Mouse (Mus musculus) embryo, embryonic 10 days (tissue): Measurements from ENCODE around the gene 1700029I15Rik.

ENCODE experiments used
- DNase-seq: peaks from one replicate; pipeline ENCODE4 v3.0.0-alpha.2; 2015; ENCODE audit warnings: low spot score

Gene 1700029I15Rik

DNA sequence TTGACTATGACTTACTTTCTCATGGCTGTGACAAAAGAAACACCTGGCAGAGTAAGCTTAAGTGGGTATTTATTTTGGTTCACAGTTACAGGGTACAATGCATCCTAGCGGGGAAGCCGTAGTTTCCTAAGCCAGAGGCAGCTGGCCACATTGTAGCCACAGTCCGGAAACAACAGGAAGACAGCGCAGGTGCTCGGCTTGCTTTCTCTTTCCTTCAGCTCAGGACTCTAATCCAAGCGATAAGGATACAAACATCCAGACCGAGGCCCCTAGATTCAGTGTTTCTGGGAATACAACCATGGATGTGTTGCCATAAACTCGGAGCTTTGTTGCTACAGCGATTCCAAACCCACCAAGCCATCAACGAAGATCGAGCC is 8.9 kb upstream of the 1700029I15Rik start:
- no peak for DNase-seq

DNA sequence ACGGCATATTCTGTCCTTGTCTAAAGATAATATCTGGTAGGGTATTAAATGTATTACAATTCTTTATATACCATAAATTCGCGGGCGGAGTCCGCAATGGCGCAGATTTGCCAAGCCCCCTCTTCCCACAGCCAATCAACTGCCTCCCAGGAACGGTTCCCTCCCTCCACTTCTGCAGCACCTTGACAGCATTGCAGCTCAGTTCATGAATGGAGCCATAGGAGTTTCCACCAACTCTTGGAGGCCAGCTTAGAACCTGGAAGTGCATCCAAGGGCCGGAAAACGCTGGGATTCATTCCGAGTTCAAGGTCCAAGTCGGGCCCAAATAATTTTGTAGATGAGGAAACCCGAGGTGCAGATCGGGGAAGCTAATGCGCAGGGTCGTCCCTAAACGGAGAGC is 7.8 kb upstream of the 1700029I15Rik start, which contains the start of the genes Pex16 and Large2:
TSS of gene Pex16 (plus strand) at position 163 of the 400 bp plus-strand sequence.
TSS of gene Large2 (minus strand) at position 356 of the 400 bp plus-strand sequence.
- DNase-seq, result peak; percentile 72

DNA sequence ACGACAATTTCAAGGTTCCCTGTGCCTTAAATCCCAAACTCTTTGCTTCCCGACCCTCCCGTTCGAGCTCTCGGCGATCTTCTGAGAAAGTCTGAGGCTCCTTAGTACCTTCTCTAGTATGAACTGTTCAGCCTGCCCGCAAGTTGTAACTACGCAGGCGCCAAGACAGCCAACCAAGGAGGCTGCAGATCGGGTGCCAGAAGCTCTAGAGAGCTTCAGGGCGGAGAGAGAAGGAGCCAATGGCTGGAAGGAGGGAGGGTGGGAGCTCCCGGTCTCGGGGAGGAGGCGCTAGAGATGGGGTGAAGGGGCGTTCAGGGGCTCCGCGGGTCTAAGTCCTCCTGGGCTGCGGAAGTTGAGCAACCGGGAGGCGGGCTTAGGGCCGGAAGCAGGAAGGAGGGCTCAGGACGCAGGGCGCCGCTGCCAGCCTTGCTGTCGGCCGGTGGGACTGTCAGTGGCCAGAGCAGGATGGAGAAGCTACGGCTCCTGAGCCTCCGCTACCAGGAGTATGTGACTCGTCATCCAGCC is 7.2 kb upstream of the 1700029I15Rik start:
- DNase-seq, result peak; percentile 95

DNA sequence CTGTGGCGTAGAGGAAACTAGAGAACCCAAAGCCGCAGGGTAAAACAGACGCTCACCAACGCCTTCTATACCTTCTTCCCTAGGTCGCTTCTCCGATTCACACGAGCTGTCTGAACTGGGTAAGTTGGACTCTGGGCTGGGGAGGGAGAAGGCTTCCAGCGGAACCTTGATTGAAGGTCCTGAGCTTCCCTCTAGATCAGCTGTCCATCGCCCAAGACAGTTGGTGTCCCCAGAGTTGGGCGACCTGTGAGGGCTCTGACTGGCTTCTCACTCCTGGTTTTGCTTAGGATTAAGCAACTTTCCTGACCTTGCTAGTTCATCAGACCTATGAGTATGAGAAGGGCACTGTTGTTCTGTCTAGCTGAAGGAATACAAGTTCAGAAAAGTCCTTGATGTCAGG is 6.5 kb upstream of the 1700029I15Rik start:
- no peak for DNase-seq

DNA sequence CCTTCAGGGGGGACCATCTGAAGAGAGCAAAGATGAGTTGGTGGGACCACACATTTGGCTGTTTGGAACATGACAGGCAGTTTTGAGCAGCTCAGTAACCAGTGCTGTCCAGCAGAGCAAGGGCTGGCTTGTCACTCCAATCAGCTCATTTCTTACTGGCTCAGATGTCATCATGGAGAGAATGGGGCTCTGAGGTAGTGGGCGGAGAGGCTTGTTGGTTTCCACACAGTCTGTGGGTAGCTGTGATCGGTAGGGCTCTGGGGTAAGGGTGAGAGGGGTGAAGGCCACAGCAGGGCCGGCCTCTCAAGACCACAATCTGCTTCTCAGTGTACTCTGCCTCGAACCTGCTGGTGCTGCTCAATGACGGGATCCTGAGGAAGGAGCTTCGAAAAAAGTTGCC is 6.0 kb upstream of the 1700029I15Rik start:
- DNase-seq, result no peak

DNA sequence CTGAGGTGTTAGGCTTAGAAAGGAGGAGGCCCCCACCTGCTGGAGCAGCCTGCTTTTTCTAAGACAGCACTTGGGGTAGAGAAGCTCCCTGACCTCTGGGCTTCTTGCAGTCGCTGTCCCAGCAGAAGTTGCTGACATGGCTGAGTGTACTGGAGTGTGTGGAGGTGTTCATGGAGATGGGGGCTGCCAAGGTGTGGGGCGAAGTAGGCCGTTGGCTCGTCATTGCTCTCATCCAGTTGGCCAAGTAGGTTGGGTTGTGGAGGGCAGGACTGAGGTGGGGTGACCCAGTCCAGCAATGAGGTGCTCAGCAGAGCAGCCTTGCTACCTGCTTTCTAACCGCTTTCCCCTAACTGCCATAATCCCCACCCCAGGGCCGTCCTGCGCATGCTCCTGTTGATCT is 5.0 kb upstream of the 1700029I15Rik start:
- no peak for DNase-seq

DNA sequence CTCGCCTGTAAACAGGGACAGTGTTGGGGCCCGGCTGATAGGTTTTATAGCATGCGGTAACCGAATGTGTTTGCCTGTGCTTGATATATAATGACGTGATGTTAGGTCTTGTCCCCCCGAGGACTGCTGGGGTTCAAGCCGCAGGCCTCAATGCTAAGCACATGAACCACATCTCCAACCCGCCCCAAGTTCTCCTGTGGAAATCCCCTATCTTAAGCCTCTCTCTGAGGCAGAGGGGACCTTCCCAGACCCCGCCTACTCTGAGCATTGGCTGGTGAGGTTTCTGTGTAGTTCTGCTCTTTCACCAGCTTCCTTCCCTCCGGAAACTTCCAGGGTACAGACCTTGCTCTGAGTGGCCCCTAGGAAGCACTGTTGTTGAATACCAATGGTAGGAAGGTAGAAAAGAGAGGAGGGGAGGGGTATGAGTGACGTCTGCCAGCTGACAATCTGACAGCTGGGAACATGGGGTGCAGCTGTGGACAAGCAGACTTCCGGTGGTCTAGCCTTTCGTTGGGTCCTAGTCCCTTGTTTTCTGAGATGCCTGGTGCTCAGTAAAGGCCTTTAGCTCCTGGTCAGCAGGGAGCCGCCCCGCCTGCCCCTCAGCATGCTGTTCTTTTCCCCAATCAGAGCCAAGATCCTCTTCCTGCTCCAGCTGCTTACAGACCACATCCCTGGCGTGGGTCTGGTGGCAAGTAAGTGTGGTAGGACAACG is 2.4 kb upstream of the 1700029I15Rik start:
- DNase-seq, result no peak

DNA sequence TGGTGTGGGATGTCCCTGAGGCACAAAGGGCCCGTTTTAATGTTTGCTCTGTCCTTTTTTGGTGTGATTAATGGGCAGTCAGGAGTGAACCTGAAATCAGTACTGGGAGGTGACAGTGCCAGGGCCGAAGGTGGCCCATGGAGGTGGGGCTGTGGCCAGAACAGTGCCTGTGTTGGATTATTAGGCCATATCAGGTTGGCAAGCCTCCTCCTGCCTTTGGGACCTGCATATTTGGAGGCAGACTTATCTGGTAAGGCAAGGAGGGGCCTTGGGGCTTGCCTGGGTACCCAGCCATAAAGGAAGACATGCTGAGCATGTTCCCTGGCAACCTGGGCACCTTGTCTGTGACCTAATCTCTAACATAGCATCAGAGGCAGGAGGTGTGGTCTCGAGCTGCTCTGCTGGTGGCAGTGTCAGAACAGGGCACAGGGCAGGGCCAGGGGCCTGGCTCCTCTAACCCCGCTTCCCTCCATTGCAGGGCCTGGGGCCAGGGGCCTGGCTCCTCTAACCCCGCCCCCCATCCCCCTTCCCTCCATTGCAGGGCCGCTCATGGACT is 1.8 kb upstream of the 1700029I15Rik start:
- DNase-seq, result no peak

DNA sequence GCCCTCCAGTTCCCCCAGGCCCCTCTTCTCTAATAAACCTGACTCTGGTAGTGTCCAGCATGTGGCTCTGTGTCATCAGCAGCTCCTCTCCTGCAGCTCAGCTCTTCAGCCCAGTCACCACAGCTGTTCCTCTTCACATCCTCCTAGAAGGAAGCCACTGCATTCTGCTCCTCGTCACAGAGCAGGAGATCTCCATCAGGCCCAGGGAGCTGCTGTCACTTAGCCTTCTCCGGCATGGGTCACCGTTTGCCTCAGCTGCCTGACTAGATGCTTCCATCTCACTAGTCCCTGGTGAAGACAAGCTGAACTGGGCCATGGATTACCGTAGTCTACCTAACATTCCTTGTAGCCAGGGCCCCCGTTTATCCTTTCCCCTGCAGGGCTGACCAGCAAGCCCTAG is 1.2 kb upstream of the 1700029I15Rik start:
- DNase-seq, result no peak

DNA sequence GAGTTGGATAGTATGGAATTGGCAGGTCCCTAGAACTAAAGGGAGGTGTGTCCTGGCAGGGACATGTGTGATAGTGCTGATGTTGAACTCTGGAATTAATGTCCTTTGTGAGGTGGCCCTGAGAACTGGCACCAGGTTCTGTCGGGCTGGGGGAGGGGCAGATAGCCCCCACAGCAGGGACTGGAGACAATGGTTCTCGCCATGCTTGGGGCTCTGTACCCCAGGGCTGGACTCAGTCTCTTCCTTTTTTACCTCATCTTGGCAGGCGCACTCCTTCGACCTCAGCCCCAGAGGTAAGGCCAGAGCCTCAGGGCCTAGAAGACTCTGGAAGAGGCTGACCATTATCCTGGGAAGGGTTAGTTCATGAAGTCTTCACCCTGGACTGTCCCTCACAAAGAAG is 421 bp downstream of the 1700029I15Rik start:
- no peak for DNase-seq

DNA sequence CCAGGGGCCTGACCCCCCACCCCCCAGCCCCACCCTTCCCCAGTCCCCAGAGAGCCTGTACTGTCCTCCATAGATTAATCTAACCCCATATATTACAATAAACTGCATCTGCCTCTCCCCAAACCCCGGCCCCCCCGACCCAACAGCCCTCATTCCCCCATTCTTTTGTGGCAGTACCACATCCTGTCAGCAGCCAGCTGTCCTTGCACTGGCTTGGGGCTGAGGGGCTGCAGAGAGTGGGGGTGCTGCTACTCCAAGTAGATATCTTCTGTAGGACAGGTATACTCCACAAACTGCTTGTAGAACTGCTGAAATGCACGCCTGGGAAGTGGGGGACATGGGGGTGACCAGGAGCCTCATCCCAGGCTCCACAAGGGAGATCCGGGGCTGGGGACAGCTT is 1.8 kb downstream of the 1700029I15Rik start:
- no peak for DNase-seq

DNA sequence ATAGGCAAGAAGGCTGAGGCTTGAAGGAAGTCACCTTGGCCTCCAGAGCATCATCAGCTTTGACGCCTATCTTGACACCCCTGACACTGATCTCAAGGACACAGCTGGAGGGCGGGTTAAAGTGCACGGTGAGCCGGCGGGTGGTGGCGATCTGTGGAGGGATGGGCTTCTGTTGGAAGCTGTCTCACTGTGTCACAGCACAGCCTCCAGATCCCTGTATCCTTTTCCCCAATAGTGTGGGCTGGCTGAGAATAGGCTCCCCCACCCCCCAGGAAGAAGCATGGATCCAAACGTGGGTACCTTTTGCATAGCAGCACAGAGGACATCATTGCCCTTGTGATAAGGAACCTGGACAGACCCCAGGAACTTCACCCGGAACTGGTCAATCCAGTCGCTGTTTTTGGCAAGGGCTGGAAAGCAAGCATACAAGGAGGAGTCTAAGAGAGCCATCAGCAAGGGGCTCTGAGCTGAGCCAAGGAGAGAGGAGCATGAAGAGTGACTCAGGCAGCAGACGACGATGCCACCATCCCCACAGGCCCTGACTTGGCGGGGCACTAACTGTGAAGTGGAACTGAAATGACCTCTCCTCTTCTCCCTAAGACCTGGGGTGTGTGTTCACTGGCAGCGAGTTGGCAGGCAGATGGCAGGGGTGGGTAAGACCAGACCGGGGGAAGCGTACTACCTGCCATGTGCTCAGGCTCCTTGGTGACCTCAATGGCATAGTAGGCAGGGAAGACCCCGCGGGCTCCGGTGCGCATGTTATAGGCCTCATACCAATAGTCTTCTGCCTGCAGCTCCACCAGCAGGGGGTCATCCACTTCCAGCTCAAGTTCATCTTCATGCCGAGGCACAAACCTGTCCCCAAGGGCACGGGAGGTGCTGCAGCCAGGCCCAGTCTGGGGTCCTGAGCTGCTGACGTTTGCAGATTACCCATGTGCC is 3.0 kb downstream of the 1700029I15Rik start:
- DNase-seq, result no peak

DNA sequence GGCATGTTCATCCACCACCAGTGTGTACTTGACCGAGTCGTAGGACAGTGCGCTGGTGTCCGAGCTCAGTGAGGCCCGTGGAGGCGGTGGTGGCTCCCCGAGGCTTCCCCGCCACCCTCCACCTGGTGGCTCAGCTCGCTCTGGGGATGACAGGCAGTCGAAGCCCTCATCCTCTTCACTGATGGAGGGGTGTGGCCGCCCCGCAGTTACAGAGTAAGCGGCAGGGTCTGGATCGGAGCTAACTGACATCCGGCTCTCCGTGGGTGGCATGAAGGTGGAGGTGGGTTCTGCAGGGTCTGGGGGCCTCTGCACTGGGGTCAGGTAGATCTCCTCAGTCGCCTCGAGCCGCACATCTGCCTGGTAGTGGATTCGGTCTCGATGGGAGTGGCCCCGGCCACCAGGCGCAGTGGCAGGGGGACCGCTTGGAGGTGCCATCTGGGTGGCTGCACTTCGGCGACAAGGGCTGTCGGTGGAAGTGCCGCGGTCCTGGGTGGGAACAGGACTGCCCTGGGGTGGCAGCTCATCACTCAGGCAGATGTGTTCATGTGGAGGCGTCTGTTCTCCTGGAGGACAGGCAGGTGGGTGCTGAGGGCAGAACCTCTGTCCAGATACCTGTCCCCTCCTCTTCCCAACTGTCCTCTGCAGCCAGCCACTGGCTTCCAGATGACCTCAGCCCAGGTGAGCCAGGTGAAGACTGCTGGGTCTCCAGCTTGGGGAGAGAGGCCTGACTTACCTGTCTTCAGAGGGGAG is 4.7 kb downstream of the 1700029I15Rik start:
- DNase-seq, result no peak

DNA sequence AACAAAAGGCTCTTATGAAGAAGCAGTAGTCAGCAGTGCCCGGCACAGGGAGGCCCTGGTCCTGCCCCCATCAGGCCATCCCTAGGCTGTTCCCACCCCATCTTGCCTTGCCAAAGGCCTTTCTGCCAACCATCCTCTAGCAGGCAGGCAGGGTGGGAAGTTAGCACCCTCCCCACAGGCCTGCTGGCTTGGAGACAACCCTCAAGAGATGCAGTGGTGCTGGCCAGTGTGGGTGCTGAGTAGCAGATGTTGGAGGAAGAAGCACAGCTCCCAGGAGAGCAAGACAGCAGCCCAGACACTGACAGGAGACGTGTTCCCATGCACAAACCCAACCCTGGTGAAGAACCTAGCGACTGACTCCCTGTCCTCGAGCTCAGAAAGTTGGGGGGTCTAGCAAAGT is 5.3 kb downstream of the 1700029I15Rik start:
- DNase-seq, result no peak

DNA sequence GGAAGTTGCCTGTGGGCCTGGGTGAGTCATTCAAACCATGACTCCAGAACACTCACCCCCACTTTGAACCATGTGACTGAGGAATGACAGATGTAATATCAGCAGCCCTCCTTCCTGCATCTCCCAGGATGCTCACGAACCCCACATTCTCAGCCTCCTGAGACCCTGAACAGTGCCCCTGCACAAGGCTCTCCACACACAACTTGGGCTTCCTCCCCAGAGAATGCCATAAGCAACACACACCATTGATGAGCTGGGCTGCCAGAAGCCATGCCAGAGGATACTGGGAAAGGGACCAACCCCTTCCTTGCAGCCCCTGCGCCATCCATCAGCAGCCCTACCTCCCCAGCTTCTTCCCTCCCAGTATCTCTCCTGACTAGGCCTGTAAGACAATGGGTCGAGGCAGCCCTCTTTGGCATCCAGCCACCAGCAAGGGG is 5.8 kb downstream of the 1700029I15Rik start:
- no peak for DNase-seq

DNA sequence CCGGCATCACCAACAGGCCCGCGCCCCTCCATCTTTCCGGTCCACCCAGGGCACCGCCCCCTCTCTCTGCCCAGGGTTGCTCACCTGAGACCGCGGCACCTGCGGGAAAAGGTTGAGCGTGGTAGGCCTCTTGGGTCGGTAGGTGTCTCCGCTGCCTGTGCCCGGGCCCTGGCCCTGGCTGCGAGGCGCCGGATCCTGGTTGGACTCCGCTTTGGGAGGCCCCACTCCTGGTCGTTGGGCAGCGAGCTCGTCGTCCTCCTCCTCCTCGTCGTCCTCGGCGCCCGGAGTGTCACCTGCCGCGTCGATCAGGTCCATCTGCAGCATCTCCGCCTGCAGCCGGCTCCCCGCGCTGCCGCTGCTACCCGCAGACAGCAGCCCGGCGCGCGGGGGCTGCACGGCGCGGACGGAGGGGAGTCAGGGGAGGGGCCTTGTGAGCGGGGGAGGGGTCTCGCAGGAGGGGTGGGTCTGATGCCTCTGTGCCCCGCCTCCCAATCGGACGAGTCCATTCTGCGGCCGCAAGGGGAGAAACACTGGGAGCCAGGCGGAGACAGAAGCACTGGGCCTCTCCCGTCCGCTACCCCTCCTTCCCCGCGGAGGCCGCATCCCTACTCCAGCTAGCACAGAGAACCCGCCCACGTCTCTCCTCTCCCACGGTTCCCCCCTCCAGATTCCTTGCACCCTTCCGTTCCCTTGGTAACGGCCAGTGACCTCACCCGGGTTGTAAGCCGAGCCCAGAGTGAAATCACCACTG is 6.7 kb downstream of the 1700029I15Rik start:
- peak; percentile 98 for DNase-seq

DNA sequence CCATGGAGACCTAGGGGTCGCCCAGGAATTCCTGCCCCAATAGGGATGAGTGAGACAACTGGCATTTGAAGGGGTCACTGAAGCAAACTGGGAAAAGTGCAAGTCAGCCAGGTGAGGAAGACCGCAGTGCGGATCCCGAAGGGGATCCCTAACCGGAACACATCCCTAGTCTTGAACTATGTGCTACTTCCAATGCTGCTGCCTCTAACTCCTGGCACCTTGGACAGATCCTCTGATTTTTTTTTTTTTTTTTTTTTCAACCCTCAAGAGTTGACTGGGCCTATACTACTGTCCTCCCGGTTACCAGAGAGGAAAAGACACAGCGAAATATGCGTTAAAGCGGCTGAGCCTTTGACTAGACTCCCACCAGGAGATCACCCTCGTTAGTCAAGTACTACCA is 7.3 kb downstream of the 1700029I15Rik start:
- no peak for DNase-seq

DNA sequence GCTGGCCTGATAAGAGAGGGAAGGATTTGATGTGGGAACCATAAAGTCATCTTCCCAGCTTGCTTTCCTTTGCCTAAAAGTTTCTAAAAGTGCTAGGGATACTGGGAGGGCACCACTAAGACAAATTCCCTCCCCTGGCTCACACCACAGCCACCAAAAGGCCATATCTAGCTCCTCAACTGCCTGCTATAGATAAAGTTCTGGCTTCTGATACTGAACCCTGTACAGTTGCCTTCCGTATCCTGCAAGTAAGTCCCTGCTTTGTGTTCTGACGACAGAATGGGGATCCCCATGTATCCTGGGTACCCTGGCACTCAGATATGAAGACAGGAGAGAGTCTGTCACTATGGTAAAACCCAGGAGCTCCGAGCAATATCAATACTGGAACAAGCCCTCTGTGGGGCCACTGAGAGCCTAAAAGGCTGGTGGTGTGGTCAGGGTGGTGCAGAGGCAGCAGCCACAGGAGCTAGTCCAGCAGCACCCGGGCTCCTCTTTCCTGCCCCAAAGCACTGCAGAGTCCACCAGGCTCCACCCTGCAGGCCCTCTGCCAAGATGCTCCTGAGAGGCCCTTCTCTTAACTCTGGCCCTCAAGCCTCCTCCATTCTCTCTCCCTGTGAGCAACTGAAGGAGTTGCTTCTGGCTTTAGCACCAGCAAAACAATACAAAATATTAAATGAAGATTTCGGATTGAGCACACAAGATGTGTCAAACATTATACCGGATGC is 8.0 kb downstream of the 1700029I15Rik start:
- DNase-seq, result no peak

DNA sequence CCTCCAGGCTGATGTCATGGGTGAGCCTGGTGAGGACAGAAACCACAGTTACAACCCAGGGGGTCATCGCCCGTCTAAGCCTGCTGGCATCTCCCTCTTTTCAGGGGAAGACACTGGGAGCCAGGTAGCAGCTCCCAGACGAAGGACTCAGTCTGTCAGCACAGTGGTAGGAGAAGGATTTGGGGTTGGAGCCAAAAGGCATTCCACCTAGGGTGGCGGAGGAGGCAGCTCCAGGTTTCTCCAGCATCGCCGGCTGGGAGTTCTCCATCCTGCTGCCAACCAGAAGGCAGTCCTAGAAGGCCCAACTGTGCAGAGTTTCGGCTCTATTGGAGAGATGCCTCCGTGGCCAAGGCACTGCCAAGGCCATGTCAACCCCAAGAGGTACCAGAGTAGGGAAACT is 8.8 kb downstream of the 1700029I15Rik start:
- no peak for DNase-seq

DNA sequence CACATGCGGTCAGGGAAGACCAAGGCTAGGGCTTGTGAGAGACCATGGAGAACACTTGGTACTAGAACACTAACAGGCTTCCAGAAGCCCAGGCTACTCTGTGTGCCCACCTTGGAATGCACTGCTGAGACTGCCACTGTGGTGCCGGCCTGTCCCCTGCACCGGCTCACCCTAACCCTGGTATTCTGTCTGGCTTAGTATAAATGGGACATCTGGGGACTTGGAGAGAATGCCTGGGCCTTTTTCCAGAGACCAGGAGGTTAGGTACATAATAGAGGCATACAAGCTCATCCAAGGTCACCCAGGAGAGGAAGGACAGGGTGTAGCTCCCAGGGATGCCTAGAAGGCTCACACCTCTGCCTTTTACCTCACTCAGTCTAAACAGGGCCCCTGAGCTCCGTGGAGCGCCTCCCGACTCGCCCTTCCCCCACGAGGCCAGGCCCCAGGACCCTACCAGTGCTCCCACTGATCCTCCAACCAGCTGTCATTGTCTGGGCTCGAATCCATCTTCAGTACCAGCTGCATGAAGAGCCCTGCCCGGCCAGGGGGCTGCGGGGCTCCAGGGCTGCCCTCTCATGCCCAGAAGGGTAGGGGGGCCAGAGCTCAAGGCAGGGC is 9.5 kb downstream of the 1700029I15Rik start:
- no peak for DNase-seq
